Mouse (Mus musculus) liver, embryonic 11.5 days (tissue): ENCODE results near the gene Cdkl3. TPM values are rescaled to one million over a fixed set of nuclear protein-coding genes. Genes with fewer than 3 reads are reported as not detected.

Experiments used
- ATAC-seq: fragments of 200-750 bp; cut with Nextera tagmentation; replicated peaks from 2 replicates; pipeline ENCODE4 v1.8.0; 2017; ENCODE audit warnings: moderate number of reproducible peaks, mild to moderate bottlenecking, moderate TSS enrichment, moderate library complexity; ENCODE audit not compliant: low FRiP score
- DNase-seq: peaks from one replicate; pipeline ENCODE4 v3.0.0-alpha.2; 2017; ENCODE audit warnings: low spot score
- H3K27ac ChIP-seq: fragments of 300-500 bp; sonication (generic); 2 replicates; pipeline ENCODE4 v1.5.1; 2014; ENCODE audit warnings: mild to moderate bottlenecking, low read depth, low read length, control low read depth
- H3K27me3 ChIP-seq: fragments of 300-500 bp; sonication (generic); replicated peaks from 2 replicates; pipeline ENCODE4 v1.6.1; 2014; ENCODE audit warnings: low read length, mixed read lengths; ENCODE audit not compliant: control insufficient read depth, insufficient read depth
- H3K36me3 ChIP-seq: fragments of 300-500 bp; sonication (generic); 2 replicates; pipeline ENCODE4 v1.6.1; 2014; ENCODE audit warnings: mild to moderate bottlenecking, low read length, moderate library complexity, mixed read lengths; ENCODE audit not compliant: control insufficient read depth, insufficient read depth
- H3K4me1 ChIP-seq: fragments of 300-500 bp; sonication (generic); replicated peaks from 2 replicates; pipeline ENCODE4 v1.6.1; 2014; ENCODE audit warnings: low read length, mixed read lengths; ENCODE audit not compliant: control insufficient read depth, insufficient read depth
- H3K4me2 ChIP-seq: fragments of 300-500 bp; sonication (generic); 2 replicates; pipeline ENCODE4 v1.6.1; 2014; ENCODE audit warnings: mild to moderate bottlenecking, control low read depth, moderate library complexity
- H3K4me3 ChIP-seq: fragments of 300-500 bp; sonication (generic); 2 replicates; pipeline ENCODE4 v1.5.1; 2014; ENCODE audit warnings: low read depth, low read length, control low read depth
- H3K9ac ChIP-seq: fragments of 300-500 bp; sonication (generic); 2 replicates; pipeline ENCODE4 v1.6.1; 2014; ENCODE audit warnings: low read depth, low read length, control low read depth
- H3K9me3 ChIP-seq: fragments of 300-500 bp; sonication (generic); 2 replicates; pipeline ENCODE4 v1.6.1; 2016; ENCODE audit warnings: low read length, inconsistent platforms, mixed read lengths; ENCODE audit not compliant: control insufficient read depth
- WGBS: fragments of 180-500 bp; shearing (Covaris S2); extraction: QIAGEN DNeasy Blood & Tissue Kit; methylation state at CpG from one replicate; pipeline ENCODE4 v1.1.7; 2014; 5-methylcytosine and 5-hydroxymethylcytosine counted together
- polyA plus RNA-seq: library from polyadenylated mRNA; unstranded; fragments of >200 nt; fragmentation: Nextera tagmentation; extraction: Ambion mirVana; gene quantifications from 2 replicates; pipeline ENCODE4 v1.2.1, GENCODE M21; 2014

Gene Cdkl3
- polyA plus RNA-seq, 1 experiment from 2014 or later: 3.4 TPM

- peak within 1 kb of the TSS; percentile 83 for H3K9ac ChIP-seq
- peak within 1 kb of the TSS; percentile 76 for H3K27ac ChIP-seq
- no peaks in the 10 kb centered on the region for H3K9me3 ChIP-seq
- peak within 1 kb of the TSS; percentile 71 for H3K4me2 ChIP-seq
- peak within 1 kb of the TSS; percentile 80 for H3K4me3 ChIP-seq
- H3K4me1 ChIP-seq: peaks cover 7% of the 10 kb centered on the region
- 2% methylated on average over 63 of the region's 63 CpGs for WGBS
- H3K36me3 ChIP-seq: peaks cover 20% of the 10 kb centered on the region
- ATAC-seq: peak; percentile 92
- peak; percentile 97 for DNase-seq
- no peaks in the 10 kb centered on the region for H3K27me3 ChIP-seq
Measured at GRCm38 (mm10) chr11:51967443-51968401, 36.3 kb upstream of the Cdkl3 start, which contains the start of gene Cdkn2aipnl. Gene Cdkn2aipnl, plus strand, starts transcription at chr11:51967661.

DNA sequence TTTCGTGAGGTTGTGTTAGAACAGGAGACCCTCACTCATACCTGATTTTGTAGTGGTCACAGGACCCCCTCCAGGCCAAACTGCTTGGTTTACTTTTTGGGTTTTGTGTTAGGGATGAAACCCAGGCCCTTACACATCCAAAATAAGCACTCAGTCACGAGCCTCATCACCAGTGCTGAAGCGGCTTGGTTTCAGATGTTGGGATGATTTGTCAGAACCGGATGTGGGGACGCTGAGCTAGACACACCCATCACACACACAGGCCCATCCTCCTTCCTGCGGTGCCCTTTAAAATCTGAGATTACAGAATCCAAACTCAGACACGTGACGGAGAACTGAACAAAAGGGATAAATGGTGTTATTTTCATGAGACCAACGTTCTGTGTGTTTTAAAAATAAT, 35.1 kb upstream of the Cdkl3 start:
- DNase-seq (no peak), ATAC-seq (no peak)
- Histone ChIP-seq H3K27me3 (no peaks in the 10 kb centered on the region), H3K4me3 (peak overlapping the region; percentile 80; the same call in 1 of the 2 replicates), H3K4me2 (peak overlapping the region; percentile 71), H3K36me3 (peaks cover 26% of the 10 kb centered on the region), H3K9ac (peak overlapping the region; percentile 16; the same call in 1 of the 2 replicates), H3K4me1 (peaks cover 7% of the 10 kb centered on the region), H3K9me3 (no peaks in the 10 kb centered on the region), H3K27ac (no peak overlapping the region)
- WGBS: 83% methylated on average over 9 of the region's 9 CpGs

- no peak for ATAC-seq
- Histone ChIP-seq H3K9ac (no peak overlapping the region), H3K4me2 (no peak overlapping the region), H3K4me1 (peaks cover 7% of the 10 kb centered on the region), H3K27ac (no peak overlapping the region), H3K9me3 (no peaks in the 10 kb centered on the region), H3K4me3 (no peak overlapping the region), H3K36me3 (peaks cover 30% of the 10 kb centered on the region), H3K27me3 (no peaks in the 10 kb centered on the region)
- 86% methylated on average over 2 of the region's 2 CpGs for WGBS
- no peak for DNase-seq
Measured at GRCm38 (mm10) chr11:51969511-51969910, 34.5 kb upstream of the Cdkl3 start.

GRCm38 (mm10) chr11:51971644-51972043, 32.4 kb upstream of the Cdkl3 start:
- peaks cover 7% of the 10 kb centered on the region for H3K4me1 ChIP-seq
- no peak for ATAC-seq
- DNase-seq: no peak
- no peaks in the 10 kb centered on the region for H3K27me3 ChIP-seq
- H3K4me2 ChIP-seq: no peak overlapping the region
- no peak overlapping the region for H3K9ac ChIP-seq
- WGBS: 88% methylated on average over 6 of the region's 6 CpGs
- H3K36me3 ChIP-seq: peaks cover 35% of the 10 kb centered on the region
- H3K4me3 ChIP-seq: no peak overlapping the region
- no peak overlapping the region for H3K27ac ChIP-seq
- no peaks in the 10 kb centered on the region for H3K9me3 ChIP-seq

DNA sequence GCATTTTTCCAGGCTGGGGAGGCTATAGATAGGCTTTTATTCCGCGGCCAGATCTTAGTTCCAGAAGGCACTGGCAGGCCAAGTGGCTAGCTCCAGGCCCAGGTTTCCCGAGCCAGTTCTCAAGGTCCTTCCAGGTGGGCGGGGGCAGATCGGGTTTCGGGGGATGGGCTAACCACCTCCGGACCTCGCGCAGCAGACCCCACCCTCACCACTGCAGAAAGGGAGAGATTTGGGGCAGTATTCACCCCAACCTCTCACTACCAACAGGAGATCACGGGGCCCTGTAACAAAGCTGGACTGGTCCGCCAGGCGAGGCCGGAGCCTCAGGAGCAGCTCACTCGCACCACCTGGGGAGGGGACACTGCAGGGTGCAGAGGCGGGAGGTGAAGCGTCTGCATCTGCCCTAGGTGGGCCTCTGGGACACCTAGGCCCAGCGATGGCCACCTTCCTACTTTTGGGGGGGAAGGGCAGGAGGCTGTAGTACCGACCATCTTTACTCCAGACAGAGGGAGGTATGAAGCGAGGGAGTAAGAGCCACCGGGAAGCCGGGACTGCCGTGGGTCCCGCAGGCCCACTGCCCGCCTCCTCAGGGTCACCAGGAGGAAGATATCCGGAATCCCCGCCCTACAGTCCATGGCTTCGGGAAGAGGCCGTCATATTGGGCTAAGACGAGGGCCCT, 4.3 kb upstream of the Cdkl3 start:
- peak; percentile 25 for ATAC-seq
- DNase-seq: peak; percentile 75
- Histone ChIP-seq H3K4me2 (peak overlapping the region; percentile 81), H3K27ac (peak overlapping the region; percentile 39), H3K4me1 (peaks cover 17% of the 10 kb centered on the region; the same call in 1 of the 2 replicates), H3K27me3 (no peaks in the 10 kb centered on the region), H3K36me3 (peaks cover 17% of the 10 kb centered on the region; the same call in 1 of the 2 replicates), H3K9me3 (no peaks in the 10 kb centered on the region), H3K9ac (peak overlapping the region; percentile 90), H3K4me3 (peak overlapping the region; percentile 89)
- WGBS: under 1% methylated on average over 29 of the region's 29 CpGs

- under 1% methylated on average over 51 of the region's 63 CpGs for WGBS
- peak within 1 kb of the TSS; percentile 89 for H3K4me3 ChIP-seq
- peak within 1 kb of the TSS; percentile 39 for H3K27ac ChIP-seq
- DNase-seq (peak; percentile 94), ATAC-seq (peak; percentile 82)
- no peaks in the 10 kb centered on the region for H3K9me3 ChIP-seq
- no peaks in the 10 kb centered on the region for H3K27me3 ChIP-seq
- peaks cover 17% of the 10 kb centered on the region; the same call in 1 of the 2 replicates for H3K4me1 ChIP-seq
- peak within 1 kb of the TSS; percentile 81 for H3K4me2 ChIP-seq
- peaks cover 13% of the 10 kb centered on the region; the same call in 1 of the 2 replicates for H3K36me3 ChIP-seq
- H3K9ac ChIP-seq: peak within 1 kb of the TSS; percentile 90
Measured at GRCm38 (mm10) chr11:52000290-52000962, 3.6 kb upstream of the Cdkl3 start, which contains the start of gene Ube2b. Gene Ube2b, minus strand, starts transcription at chr11:52000762.

GRCm38 (mm10) chr11:52001341-52001740, 2.7 kb upstream of the Cdkl3 start:
- Histone ChIP-seq H3K27ac (no peak overlapping the region), H3K9ac (peak overlapping the region; percentile 42), H3K27me3 (no peaks in the 10 kb centered on the region), H3K4me1 (peaks cover 17% of the 10 kb centered on the region; the same call in 1 of the 2 replicates), H3K4me3 (peak overlapping the region; percentile 89; the same call in 1 of the 2 replicates), H3K4me2 (peak overlapping the region; percentile 81), H3K9me3 (no peaks in the 10 kb centered on the region), H3K36me3 (peaks cover 10% of the 10 kb centered on the region; the same call in 1 of the 2 replicates)
- DNase-seq (no peak), ATAC-seq (no peak)
- 68% methylated on average over 10 of the region's 10 CpGs for WGBS

DNA sequence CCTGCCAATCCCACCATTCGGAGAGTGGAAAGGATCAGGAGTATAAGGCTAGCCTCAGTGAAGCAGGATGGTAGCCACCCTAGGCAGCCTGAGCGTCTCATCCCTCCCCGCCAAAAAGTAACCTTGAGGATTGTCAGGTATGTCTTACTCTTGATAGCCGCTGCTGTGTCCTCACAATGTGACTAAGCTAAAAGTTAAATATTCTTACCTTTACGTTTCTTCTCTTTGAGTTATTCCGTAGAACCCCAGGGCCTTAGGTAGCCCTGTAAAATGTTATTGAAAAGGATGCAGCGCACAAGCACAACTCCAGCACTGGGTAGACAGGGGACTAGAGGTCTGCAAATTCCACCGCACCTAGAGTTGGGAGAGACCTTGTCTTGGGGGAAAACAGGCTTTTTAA, 2.2 kb upstream of the Cdkl3 start:
- ATAC-seq (no peak), DNase-seq (no peak)
- Histone ChIP-seq H3K9ac (no peak overlapping the region), H3K36me3 (peaks cover 6% of the 10 kb centered on the region; the same call in 1 of the 2 replicates), H3K4me3 (no peak overlapping the region), H3K4me2 (no peak overlapping the region; the same call in 1 of the 2 replicates), H3K27me3 (no peaks in the 10 kb centered on the region), H3K4me1 (peaks cover 17% of the 10 kb centered on the region; the same call in 1 of the 2 replicates), H3K27ac (no peak overlapping the region), H3K9me3 (no peaks in the 10 kb centered on the region)
- 94% methylated on average over 8 of the region's 8 CpGs for WGBS
